Mouse (Mus musculus): ENCODE data around the gene Fth1. TPM values are rescaled to one million over a fixed set of nuclear protein-coding genes. Genes with fewer than 3 reads are reported as not detected.

Gene Fth1
- total and polyA plus RNA-seq, 3 experiments: 303 to 2,849 (median 317) TPM

DNA sequence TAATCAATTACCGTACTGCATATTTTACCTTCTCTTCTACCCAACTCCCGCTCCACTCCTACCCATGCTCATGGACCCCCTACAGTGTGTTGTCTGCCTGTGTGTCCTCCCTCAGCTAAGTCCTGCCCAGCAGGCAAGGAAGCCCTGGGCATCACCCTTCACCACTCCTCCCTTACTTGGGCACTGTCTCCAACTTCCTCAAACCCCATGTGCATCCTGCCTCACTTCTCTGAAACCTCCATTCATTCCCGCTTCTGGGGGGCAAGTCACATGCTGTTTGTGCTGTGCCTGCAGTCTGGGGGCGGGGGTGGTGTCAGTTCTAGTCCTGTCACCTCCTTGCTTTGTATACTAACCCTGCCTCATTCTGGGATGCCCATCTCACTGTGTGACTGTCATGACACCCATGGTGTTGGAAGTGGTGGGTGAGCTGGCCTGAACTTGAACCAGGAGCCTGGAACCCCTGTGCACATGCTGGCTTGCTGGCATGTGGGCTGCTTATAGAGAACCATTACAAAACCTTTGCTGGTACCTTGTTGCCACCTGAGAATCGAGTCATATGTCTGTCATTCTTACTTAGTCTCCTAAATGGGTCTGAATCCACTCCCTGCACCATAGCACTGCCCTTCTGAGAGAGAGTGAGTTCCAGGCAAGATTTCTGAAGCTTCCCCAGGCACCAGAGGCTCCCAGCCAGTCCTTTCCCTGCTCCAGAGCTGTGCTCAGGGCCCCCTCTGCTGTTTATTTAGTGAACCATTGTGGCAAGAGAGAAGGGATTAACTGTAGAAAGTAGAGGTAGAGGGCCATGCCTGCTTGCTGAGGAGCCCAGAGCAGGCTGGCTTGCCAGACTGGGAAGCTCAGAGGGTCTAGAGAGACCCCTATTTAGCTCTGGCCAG is 42.3 kb downstream of the Fth1 start:
- H3K27ac ChIP-seq (ENCODE audit: insufficient read depth, low read depth): no peak overlapping the region
- no peak overlapping the region for H3K4me3 ChIP-seq (replicated peaks in 1 of 3; ENCODE audit: low read depth in 2 of 3, low read length in 2 of 3, poor library complexity in 1 of 3)
- no peak overlapping the region for H3K4me2 ChIP-seq (ENCODE audit: insufficient read depth, low read depth, poor library complexity, severe bottlenecking)
- peak; percentile 15 for DNase-seq (ENCODE audit: extremely low read depth)
- no peaks in the 10 kb centered on the region for H3K9me3 ChIP-seq (replicated peaks; ENCODE audit: low read length)
- no peaks in the 10 kb centered on the region for H3K79me2 ChIP-seq (replicated peaks; ENCODE audit: control insufficient read depth, extremely low read depth, insufficient read depth, poor library complexity, severe bottlenecking)
- in situ Hi-C loops (cut with MboI; ENCODE audit: low pct_ligation_motif_present, low pct_unique_long_range_greater_than_20kb, low sequenced_read_pairs): no loop called here
- peaks cover 6 to 21% of the 10 kb centered on the region in 2 experiments for H3K4me1 ChIP-seq (ENCODE audit: control insufficient read depth in 1 of 2, insufficient read depth in 2 of 2)
- peaks cover 34% of the 10 kb centered on the region for H3K27me3 ChIP-seq (replicated peaks)
- peak in 1 of 2 experiments; percentile 55; a peak in 2 of 4 replicates for TF ChIP-seq CTCF (conservative IDR thresholded peaks at IDR 0.05 in 1 of 2, IDR thresholded peaks at IDR 0.05 in 1 of 2; ENCODE audit: low read depth in 2 of 2, low read length in 2 of 2)
- TF ChIP-seq RAD21 (IDR thresholded peaks at IDR 0.05; ENCODE audit: low read depth, low read length): peak; percentile 51
- TF ChIP-seq SMC3 (IDR thresholded peaks at IDR 0.05; ENCODE audit: low read depth, low read length): peak; percentile 62
- no peak for TF ChIP-seq MEF2A (IDR thresholded peaks at IDR 0.05; ENCODE audit: borderline replicate concordance, low read depth, low read length)
- H3K36me3 ChIP-seq (replicated peaks in 1 of 2; ENCODE audit: control insufficient read depth in 1 of 2, insufficient read depth in 1 of 2, low read length in 1 of 2): no peaks in the 10 kb centered on the region
- dilution Hi-C loops (cut with MboI; ENCODE audit: extremely low pct_ligation_motif_present, extremely low pct_unique_long_range_greater_than_20kb, low sequenced_read_pairs): no loop called here
- no peak overlapping the region for H3K9ac ChIP-seq (ENCODE audit: insufficient read depth, low read depth)

GRCm38 (mm10) chr19:10023304-10023758 is 42.9 kb downstream of the Fth1 start:
- TF ChIP-seq CTCF (conservative IDR thresholded peaks at IDR 0.05 in 1 of 2, IDR thresholded peaks at IDR 0.05 in 1 of 2; ENCODE audit: low read depth in 2 of 2, low read length in 2 of 2): no peak
- no peak for TF ChIP-seq UBTF (IDR thresholded peaks at IDR 0.05; ENCODE audit: low read depth, low read length)
- no peak for TF ChIP-seq NRF1 (IDR thresholded peaks at IDR 0.05; ENCODE audit: low read depth, low read length)
- no peak for TF ChIP-seq SMC3 (IDR thresholded peaks at IDR 0.05; ENCODE audit: low read depth, low read length)
- no peak for TF ChIP-seq KAT2A (IDR thresholded peaks at IDR 0.05; ENCODE audit: insufficient replicate concordance, low read length)
- TF ChIP-seq MYC (IDR thresholded peaks at IDR 0.05; ENCODE audit: low read depth, low read length): no peak
- no peak for TF ChIP-seq GABPA (IDR thresholded peaks at IDR 0.05; ENCODE audit: insufficient replicate concordance, low read depth, low read length)
- no peak for TF ChIP-seq MEF2A (IDR thresholded peaks at IDR 0.05; ENCODE audit: borderline replicate concordance, low read depth, low read length)
- no peak for TF ChIP-seq MXI1 (IDR thresholded peaks at IDR 0.05; ENCODE audit: low read depth, low read length)
- no peak for TF ChIP-seq RCOR1 (conservative IDR thresholded peaks at IDR 0.05; ENCODE audit: low read depth, low read length)
- no peak for TF ChIP-seq CHD2 (IDR thresholded peaks at IDR 0.05; ENCODE audit: low read length)
- TF ChIP-seq MAX (IDR thresholded peaks at IDR 0.05; ENCODE audit: low read length): no peak
- H3K4me3 ChIP-seq (replicated peaks in 1 of 3; ENCODE audit: low read depth in 2 of 3, low read length in 2 of 3, poor library complexity in 1 of 3): no peak overlapping the region
- H3K4me1 ChIP-seq (ENCODE audit: control insufficient read depth in 1 of 2, insufficient read depth in 2 of 2): peaks cover 4 to 15% of the 10 kb centered on the region in 2 experiments
- no peaks in the 10 kb centered on the region for H3K36me3 ChIP-seq (replicated peaks in 1 of 2; ENCODE audit: control insufficient read depth in 1 of 2, insufficient read depth in 1 of 2, low read length in 1 of 2)
- no peak overlapping the region for H3K4me2 ChIP-seq (ENCODE audit: insufficient read depth, low read depth, poor library complexity, severe bottlenecking)
- peaks cover 31% of the 10 kb centered on the region for H3K27me3 ChIP-seq (replicated peaks)
- no peak overlapping the region for H3K9ac ChIP-seq (ENCODE audit: insufficient read depth, low read depth)
- in situ Hi-C loops (cut with MboI; ENCODE audit: low pct_ligation_motif_present, low pct_unique_long_range_greater_than_20kb, low sequenced_read_pairs): no loop called here
- H3K79me2 ChIP-seq (replicated peaks; ENCODE audit: control insufficient read depth, extremely low read depth, insufficient read depth, poor library complexity, severe bottlenecking): no peaks in the 10 kb centered on the region
- no peak overlapping the region for H3K27ac ChIP-seq (ENCODE audit: insufficient read depth, low read depth)
- no peak for DNase-seq (ENCODE audit: extremely low read depth)
- H3K9me3 ChIP-seq (replicated peaks; ENCODE audit: low read length): no peaks in the 10 kb centered on the region
- dilution Hi-C loops (cut with MboI; ENCODE audit: extremely low pct_ligation_motif_present, extremely low pct_unique_long_range_greater_than_20kb, low sequenced_read_pairs): no loop called here

Measured in CH12.LX (cell line).